Mouse (Mus musculus): ENCODE results near the gene Cux1. TPM values are rescaled to one million over a fixed set of nuclear protein-coding genes. Genes with fewer than 3 reads are reported as not detected.

The Cux1 gene
- polyA plus RNA-seq, 1 experiment from 2014 or later, result 146 TPM

DNA sequence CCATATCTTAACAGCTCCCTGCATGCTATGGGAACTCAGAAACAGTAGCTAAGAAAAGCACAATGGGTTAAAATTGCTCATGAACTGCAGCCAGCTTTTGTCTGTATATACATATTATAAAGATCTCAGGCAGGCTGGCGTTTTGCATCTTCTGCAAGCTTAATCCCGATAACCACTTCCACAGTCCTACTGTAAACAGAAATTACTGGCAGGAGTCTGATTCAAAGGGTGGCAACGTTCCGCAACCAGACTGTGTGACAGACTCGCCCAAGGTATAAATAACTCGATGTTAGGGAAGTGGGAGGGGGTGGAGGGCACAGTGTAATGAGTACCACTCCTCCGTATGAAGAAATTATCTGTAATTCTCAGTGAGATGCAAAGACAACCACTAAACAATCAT lies 55.9 kb downstream of the Cux1 start:
- Histone ChIP-seq H3K27ac (replicated peaks) (peak overlapping the region; percentile 70), H3K4me1 (peaks cover 32% of the 10 kb centered on the region), H3K36me3 (no peaks in the 10 kb centered on the region), H3K9ac (replicated peaks) (no peak overlapping the region), H3K4me2 (replicated peaks) (no peak overlapping the region), H3K9me3 (no peaks in the 10 kb centered on the region), H3K4me3 (no peak overlapping the region), H3K27me3 (no peaks in the 10 kb centered on the region)
- ATAC-seq (replicated peaks), result 0 out of 2 replicates have a peak, but pooled peaks have one; percentile 64
- 30% methylated on average over 7 of the region's 7 CpGs for WGBS

DNA sequence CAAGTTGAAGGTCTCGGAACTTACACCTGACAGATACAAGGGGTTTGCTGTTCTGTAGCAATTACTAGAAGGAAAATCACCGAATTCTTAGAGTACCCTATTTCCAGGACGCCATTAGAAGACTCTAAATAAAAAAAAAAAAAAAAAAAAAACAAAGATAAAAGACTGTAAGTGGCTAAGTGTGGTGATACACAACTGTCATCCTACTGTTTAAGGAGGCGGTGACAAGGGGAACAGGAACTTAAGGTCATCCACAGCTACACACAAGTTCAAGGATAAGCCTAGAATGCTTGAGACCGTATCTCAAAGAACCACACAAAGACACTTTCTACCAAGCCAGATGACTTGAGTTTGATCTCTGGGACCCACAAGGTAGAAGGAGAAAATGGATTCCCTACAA lies 56.7 kb downstream of the Cux1 start:
- Histone ChIP-seq H3K9me3 (no peaks in the 10 kb centered on the region), H3K9ac (replicated peaks) (no peak overlapping the region), H3K4me2 (replicated peaks) (no peak overlapping the region), H3K4me3 (no peak overlapping the region), H3K27ac (replicated peaks) (no peak overlapping the region), H3K27me3 (no peaks in the 10 kb centered on the region), H3K36me3 (no peaks in the 10 kb centered on the region), H3K4me1 (peaks cover 39% of the 10 kb centered on the region)
- ATAC-seq (replicated peaks), result no peak
- 95% methylated on average over 5 of the region's 5 CpGs for WGBS

DNA sequence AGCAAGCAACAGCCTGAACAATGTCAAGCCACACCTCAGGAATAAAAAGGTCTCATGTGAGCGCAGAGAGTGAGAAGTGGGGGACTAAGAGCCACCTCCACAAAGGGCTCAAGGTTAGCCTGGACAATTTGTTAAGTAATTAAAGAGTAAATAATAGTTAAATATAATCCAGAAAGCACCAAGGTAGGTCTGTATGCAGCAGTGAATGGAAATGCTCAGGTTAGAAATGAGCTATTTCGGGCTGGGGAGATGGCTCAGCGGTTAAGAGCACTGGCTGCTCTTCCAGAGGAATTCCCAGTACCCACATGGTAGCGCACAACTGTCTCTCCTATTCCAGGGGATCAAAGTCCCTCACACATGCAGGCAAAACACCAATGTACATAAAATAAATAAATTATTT lies 59.7 kb downstream of the Cux1 start:
- WGBS, result 89% methylated on average over 4 of the region's 4 CpGs
- H3K9ac ChIP-seq (replicated peaks), result no peak overlapping the region
- no peak overlapping the region for H3K4me3 ChIP-seq
- H3K36me3 ChIP-seq, result no peaks in the 10 kb centered on the region
- no peak for ATAC-seq (replicated peaks)
- no peaks in the 10 kb centered on the region for H3K9me3 ChIP-seq
- no peak overlapping the region for H3K27ac ChIP-seq (replicated peaks)
- H3K27me3 ChIP-seq, result no peaks in the 10 kb centered on the region
- H3K4me2 ChIP-seq (replicated peaks), result no peak overlapping the region
- peaks cover 53% of the 10 kb centered on the region for H3K4me1 ChIP-seq

DNA sequence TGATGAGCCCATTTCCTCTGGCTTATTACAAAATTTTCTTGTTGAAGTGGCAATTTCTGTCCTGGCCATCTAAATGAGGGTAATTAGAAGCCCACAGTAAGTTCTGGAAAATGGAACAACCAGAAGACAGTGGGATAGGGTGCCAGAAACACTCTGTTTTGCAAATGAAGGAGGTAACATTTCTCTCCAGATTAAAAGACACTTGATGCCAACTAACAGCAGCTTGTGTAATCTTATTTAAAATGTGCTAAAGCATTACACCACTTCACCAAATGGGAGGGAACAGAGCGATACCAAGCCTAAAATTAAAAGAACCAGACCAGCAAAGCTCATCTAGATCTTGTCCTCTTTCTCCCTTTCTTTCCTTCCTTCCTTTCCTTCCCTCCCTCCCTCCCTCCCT lies 61.0 kb downstream of the Cux1 start:
- no peaks in the 10 kb centered on the region for H3K36me3 ChIP-seq
- no peak for ATAC-seq (replicated peaks)
- 48% methylated on average over 1 of the region's 1 CpGs for WGBS
- no peak overlapping the region for H3K4me3 ChIP-seq
- no peak overlapping the region for H3K4me2 ChIP-seq (replicated peaks)
- H3K9ac ChIP-seq (replicated peaks), result no peak overlapping the region
- H3K27ac ChIP-seq (replicated peaks), result no peak overlapping the region
- peaks cover 51% of the 10 kb centered on the region for H3K4me1 ChIP-seq
- no peaks in the 10 kb centered on the region for H3K9me3 ChIP-seq
- H3K27me3 ChIP-seq, result no peaks in the 10 kb centered on the region

DNA sequence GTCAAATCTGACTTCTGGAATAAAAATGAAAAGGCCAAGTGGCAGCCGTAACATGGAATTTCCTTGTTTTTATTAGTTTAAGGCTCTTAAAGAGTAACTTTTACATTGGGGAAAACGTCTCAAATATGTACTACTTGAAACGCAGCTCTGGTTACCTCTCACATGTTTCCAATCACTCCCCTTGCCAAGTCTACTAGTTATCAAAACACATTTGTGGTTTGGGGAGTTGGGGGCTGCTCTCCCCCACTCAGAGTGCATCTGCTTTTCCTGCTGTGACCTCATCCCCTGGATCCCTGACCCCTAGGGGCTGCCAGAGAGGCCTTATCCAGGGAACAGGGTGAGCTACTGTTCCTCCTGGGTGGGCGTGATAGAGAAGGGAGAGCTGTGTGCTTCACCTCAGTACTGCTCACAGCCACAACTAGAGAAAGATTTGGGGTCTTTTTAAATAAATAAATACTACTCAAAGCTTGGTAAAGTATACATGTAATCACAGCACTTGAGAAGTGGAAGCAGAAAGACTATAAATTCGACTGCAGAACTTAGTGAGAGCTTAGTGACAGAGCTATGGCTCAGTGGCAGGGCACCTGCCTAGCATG lies 64.7 kb downstream of the Cux1 start:
- 74% methylated on average over 5 of the region's 5 CpGs for WGBS
- Histone ChIP-seq H3K36me3 (no peaks in the 10 kb centered on the region), H3K4me1 (peaks cover 65% of the 10 kb centered on the region), H3K4me2 (replicated peaks) (no peak overlapping the region), H3K27ac (replicated peaks) (no peak overlapping the region), H3K27me3 (no peaks in the 10 kb centered on the region), H3K4me3 (no peak overlapping the region), H3K9ac (replicated peaks) (no peak overlapping the region), H3K9me3 (no peaks in the 10 kb centered on the region)
- no peak for ATAC-seq (replicated peaks)

DNA sequence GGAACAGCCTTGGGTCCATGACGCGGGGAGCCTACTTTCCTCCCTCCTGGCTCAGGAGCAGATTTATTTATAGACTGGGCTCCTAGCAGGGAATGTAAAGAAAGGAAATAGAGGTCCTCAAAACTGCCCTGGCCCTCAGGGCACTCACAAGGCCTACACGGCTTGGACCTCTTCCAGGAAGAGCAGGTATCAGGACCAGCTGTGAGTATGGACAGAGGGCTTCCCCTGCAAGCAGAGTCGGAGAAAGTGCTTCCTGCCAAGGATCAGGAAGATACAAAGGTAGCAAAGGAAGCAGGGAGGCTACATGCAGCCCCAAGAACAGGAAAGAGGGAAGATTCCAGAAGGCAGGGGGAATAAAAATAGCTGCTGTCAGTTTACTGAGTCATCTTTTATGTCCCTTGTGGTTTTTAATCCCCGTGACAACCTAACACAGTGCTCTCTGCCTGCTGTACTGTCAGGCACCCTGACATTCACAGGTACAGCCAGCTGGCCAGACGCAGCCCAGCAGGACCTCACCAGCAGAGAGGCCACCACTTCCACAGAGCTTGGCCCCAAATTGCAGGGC lies 66.9 kb downstream of the Cux1 start:
- H3K4me1 ChIP-seq, result peaks cover 62% of the 10 kb centered on the region

DNA sequence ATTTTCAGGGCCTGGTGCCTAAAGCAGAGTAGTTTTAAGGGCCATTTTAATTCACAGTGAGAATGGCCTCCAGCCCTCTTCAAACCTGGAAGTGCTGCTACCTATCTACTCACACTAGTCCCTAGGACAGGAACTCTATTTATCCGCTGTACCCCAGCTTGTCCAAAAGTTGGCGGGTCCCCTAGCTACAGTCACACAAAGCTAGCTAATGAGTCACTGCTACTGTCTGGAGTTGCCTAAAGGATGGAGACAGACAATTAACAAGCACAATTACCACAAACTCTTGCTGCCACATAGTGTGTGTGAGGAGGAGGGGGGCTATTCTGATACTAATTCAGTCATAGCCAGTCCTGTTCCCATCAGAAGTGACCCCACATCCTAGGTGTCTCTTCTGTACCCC lies 68.0 kb downstream of the Cux1 start:
- ATAC-seq (replicated peaks), result no peak
- no peaks in the 10 kb centered on the region for H3K36me3 ChIP-seq
- no peak overlapping the region for H3K27ac ChIP-seq (replicated peaks)
- no peaks in the 10 kb centered on the region for H3K9me3 ChIP-seq
- H3K9ac ChIP-seq (replicated peaks), result no peak overlapping the region
- H3K4me3 ChIP-seq, result no peak overlapping the region
- 40% methylated on average over 2 of the region's 2 CpGs for WGBS
- H3K4me1 ChIP-seq, result peaks cover 55% of the 10 kb centered on the region
- no peaks in the 10 kb centered on the region for H3K27me3 ChIP-seq
- no peak overlapping the region for H3K4me2 ChIP-seq (replicated peaks)

More for the DNA sequence above, 66.9 kb downstream of the Cux1 start:
- ATAC-seq (replicated peaks), result no peak
- Histone ChIP-seq H3K4me2 (replicated peaks) (no peak overlapping the region), H3K27me3 (no peaks in the 10 kb centered on the region), H3K4me3 (no peak overlapping the region), H3K27ac (replicated peaks) (no peak overlapping the region), H3K9me3 (no peaks in the 10 kb centered on the region), H3K36me3 (no peaks in the 10 kb centered on the region), H3K9ac (replicated peaks) (no peak overlapping the region)
- WGBS, result 67% methylated on average over 6 of the region's 6 CpGs

DNA sequence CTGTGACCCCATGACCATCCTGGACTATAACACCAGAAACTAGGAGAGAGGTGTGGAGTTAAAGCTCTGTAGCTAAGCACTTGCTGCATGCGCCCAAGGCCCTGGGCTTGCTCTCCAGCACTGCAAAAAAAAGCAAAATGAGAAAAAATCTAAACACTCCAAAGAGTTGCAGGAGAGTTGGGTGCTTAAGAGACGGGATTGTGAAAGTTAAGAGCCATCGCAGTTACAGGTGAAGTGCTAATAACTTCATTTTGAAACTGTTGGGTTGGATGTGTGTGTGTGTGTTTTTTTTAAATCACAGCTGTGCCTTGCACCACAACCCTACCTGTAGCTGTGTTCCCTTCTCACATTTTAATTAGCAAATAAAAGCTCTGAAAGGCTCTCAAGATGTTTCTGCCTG lies 68.5 kb downstream of the Cux1 start:
- Histone ChIP-seq H3K4me3 (no peak overlapping the region), H3K9me3 (no peaks in the 10 kb centered on the region), H3K9ac (replicated peaks) (no peak overlapping the region), H3K4me1 (peaks cover 50% of the 10 kb centered on the region), H3K27me3 (no peaks in the 10 kb centered on the region), H3K27ac (replicated peaks) (no peak overlapping the region), H3K36me3 (no peaks in the 10 kb centered on the region), H3K4me2 (replicated peaks) (no peak overlapping the region)
- no peak for ATAC-seq (replicated peaks)
- WGBS, result 94% methylated on average over 3 of the region's 3 CpGs

DNA sequence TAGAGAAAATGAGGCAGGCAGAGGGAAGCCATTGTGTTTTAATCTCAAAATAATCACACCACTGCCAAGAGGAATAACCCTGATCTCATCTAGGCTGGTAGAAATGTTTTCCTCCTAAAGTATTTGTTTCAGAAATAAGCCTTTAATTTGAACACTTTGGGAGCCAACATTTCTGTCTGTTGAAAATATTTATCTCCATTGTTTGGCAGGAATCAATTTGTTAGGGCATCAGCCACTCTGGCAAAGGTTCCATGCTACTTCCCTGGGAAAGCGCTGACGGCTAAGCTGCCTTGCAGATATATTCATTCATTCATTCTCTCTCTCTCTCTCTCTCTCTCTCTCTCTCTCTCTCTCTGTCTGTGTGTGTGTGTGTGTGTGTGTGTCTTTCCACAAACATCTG lies 70.0 kb downstream of the Cux1 start:
- 42% methylated on average over 2 of the region's 2 CpGs for whole genome bisulfite sequencing
- H3K4me2 ChIP-seq (replicated peaks), result no peak overlapping the region
- no peak overlapping the region for H3K27ac ChIP-seq (replicated peaks)
- no peaks in the 10 kb centered on the region for H3K9me3 ChIP-seq
- no peak overlapping the region for H3K9ac ChIP-seq (replicated peaks)
- H3K4me3 ChIP-seq, result no peak overlapping the region
- peaks cover 38% of the 10 kb centered on the region for H3K4me1 ChIP-seq
- no peak for ATAC-seq (replicated peaks)
- H3K36me3 ChIP-seq, result no peaks in the 10 kb centered on the region
- no peaks in the 10 kb centered on the region for H3K27me3 ChIP-seq

DNA sequence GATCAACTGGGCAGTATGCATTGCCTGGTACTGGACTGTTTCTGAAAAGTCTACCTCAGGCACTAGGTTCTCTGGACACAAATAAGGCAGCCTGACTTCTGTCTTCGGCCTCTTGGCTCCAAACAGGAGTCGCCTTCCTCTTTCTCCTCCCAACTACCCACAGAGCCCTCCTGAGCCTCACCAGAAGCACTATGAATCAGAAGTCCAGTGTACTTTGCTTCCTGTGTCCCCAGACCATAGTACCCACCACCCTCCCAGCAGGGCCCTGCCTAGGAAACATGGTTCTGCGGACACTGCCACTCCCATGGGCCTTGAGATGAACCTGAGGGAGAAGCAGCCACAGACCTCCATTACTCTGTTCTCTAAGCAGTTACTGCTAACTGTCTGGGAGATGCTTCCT lies 71.7 kb downstream of the Cux1 start:
- Histone ChIP-seq H3K36me3 (no peaks in the 10 kb centered on the region), H3K4me3 (no peak overlapping the region), H3K9me3 (no peaks in the 10 kb centered on the region), H3K27me3 (no peaks in the 10 kb centered on the region), H3K27ac (replicated peaks) (no peak overlapping the region), H3K9ac (replicated peaks) (no peak overlapping the region), H3K4me1 (peaks cover 30% of the 10 kb centered on the region), H3K4me2 (replicated peaks) (no peak overlapping the region)
- ATAC-seq (replicated peaks), result no peak
- WGBS, result 96% methylated on average over 3 of the region's 3 CpGs

DNA sequence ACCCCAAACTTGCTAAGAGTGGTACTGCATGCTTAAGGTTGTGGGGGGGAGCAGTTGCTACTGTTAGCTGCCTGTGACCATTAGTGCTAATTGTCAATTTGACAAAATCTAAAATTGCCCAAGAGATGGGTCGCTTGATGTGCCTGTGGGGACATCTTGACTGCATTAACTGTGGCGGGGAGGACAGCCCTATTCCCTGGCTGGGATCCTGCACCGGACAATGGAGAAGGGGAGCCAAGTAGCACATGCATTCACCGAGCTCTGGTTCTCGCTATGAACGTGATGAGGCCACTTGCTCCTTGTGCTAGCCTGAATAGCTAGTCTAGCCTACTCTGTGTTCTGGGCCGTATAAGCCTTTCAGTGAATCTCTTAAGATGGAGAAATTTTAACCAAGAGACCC lies 72.4 kb downstream of the Cux1 start:
- Histone ChIP-seq H3K27me3 (no peaks in the 10 kb centered on the region), H3K27ac (replicated peaks) (no peak overlapping the region), H3K4me2 (replicated peaks) (no peak overlapping the region), H3K36me3 (no peaks in the 10 kb centered on the region), H3K9me3 (no peaks in the 10 kb centered on the region), H3K4me3 (no peak overlapping the region), H3K9ac (replicated peaks) (no peak overlapping the region), H3K4me1 (peaks cover 23% of the 10 kb centered on the region)
- WGBS, result 68% methylated on average over 7 of the region's 7 CpGs
- no peak for ATAC-seq (replicated peaks)

DNA sequence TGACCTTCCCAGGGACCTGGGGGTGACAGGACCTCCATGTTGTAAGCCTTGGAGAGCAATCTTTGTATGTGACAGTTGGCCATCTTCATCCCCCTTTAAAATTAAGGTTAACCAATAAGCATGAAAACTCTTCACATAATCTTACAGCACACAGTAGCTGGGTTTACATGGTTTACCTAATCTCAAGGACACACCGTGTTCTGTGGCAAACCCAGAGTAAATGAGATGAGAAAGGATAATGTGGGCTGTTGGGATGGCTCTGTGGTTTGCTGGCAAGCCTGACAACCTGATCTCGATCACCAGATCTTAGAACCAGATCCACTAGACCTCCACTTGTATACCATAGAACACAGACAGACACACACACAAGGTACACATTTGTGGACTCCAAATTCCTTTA lies 73.0 kb downstream of the Cux1 start:
- no peak overlapping the region for H3K27ac ChIP-seq (replicated peaks)
- H3K9me3 ChIP-seq, result no peaks in the 10 kb centered on the region
- 93% methylated on average over 2 of the region's 2 CpGs for WGBS
- H3K4me3 ChIP-seq, result no peak overlapping the region
- peaks cover 18% of the 10 kb centered on the region for H3K4me1 ChIP-seq
- H3K36me3 ChIP-seq, result no peaks in the 10 kb centered on the region
- no peak overlapping the region for H3K9ac ChIP-seq (replicated peaks)
- no peak overlapping the region for H3K4me2 ChIP-seq (replicated peaks)
- ATAC-seq (replicated peaks), result no peak
- H3K27me3 ChIP-seq, result no peaks in the 10 kb centered on the region

DNA sequence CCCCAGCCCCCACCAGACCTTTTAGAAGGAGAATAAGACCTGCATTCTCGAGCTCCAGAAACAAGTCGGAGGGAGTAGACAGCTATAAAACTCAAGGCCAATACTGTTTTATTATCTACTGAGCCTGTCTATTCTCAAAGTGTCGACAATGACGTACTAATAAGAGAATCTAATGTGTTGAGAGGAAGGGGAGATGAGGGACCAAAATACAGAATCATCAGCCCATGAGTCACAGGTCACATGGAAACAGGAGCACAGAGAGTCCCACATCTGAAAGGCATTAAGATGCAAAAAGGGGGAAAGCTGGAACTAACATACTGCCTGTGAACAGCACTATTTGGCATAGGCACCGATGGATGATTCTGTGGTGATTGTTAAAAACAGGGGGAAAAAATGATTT lies 77.8 kb downstream of the Cux1 start:
- peaks cover 23% of the 10 kb centered on the region for H3K4me1 ChIP-seq
- no peak for ATAC-seq (replicated peaks)
- H3K4me2 ChIP-seq (replicated peaks), result no peak overlapping the region
- no peak overlapping the region for H3K27ac ChIP-seq (replicated peaks)
- H3K36me3 ChIP-seq, result no peaks in the 10 kb centered on the region
- H3K9ac ChIP-seq (replicated peaks), result no peak overlapping the region
- WGBS, result 80% methylated on average over 5 of the region's 5 CpGs
- no peaks in the 10 kb centered on the region for H3K9me3 ChIP-seq
- H3K27me3 ChIP-seq, result no peaks in the 10 kb centered on the region
- H3K4me3 ChIP-seq, result no peak overlapping the region
